Mouse (Mus musculus) MEL (cell line): ENCODE measurements around the gene Tmsb4x.

Source experiments
- CTCF ChIP-seq, 3 experiments: IDR thresholded peaks in 2 of 3; conservative IDR thresholded peaks in 1 of 3; 2 replicates each; pipeline ENCODE4 v1.5.1; 2011 to 2012; ENCODE audit warnings: low read length in 3 of 3, low read depth in 2 of 3, mild to moderate bottlenecking in 2 of 3, improper control_type of control experiment in 1 of 3, inconsistent platforms in 1 of 3, mixed read lengths in 1 of 3, moderate library complexity in 1 of 3; ENCODE audit not compliant: control insufficient read depth in 1 of 3, insufficient read depth in 1 of 3, poor library complexity in 1 of 3, severe bottlenecking in 1 of 3
- KAT2A ChIP-seq: conservative IDR thresholded peaks from 2 replicates; pipeline ENCODE4 v1.6.1; 2012; ENCODE audit warnings: low read depth, low read length, improper control_type of control experiment, inconsistent platforms
- NELFE ChIP-seq: IDR thresholded peaks from 2 replicates; pipeline ENCODE4 v1.6.1; 2011; ENCODE audit warnings: low read depth, low read length, improper control_type of control experiment
- POLR2A ChIP-seq, 2 experiments: IDR thresholded peaks; 2 replicates each; pipeline ENCODE4 v1.6.1; 2011 to 2012; ENCODE audit warnings: low read length in 2 of 2, mild to moderate bottlenecking in 2 of 2, control low read depth in 1 of 2, improper control_type of control experiment in 1 of 2, low read depth in 1 of 2, moderate library complexity in 1 of 2; ENCODE audit not compliant: control insufficient read depth in 1 of 2, insufficient read depth in 1 of 2, poor library complexity in 1 of 2
- RCOR1 ChIP-seq: IDR thresholded peaks from 2 replicates; pipeline ENCODE4 v1.6.1; 2012; ENCODE audit warnings: low read depth, mild to moderate bottlenecking, inconsistent platforms, low read length, improper control_type of control experiment
- TCF12 ChIP-seq: IDR thresholded peaks from 2 replicates; pipeline ENCODE4 v1.6.1; 2014; ENCODE audit warnings: low read depth, mild to moderate bottlenecking, inconsistent platforms, low read length, improper control_type of control experiment, moderate library complexity
- ZMIZ1 ChIP-seq: IDR thresholded peaks from 2 replicates; pipeline ENCODE4 v1.6.1; 2012; ENCODE audit warnings: low read depth, mild to moderate bottlenecking, inconsistent platforms, low read length, improper control_type of control experiment, moderate library complexity

- no peak for TF ChIP-seq POLR2A (IDR thresholded peaks at IDR 0.05; ENCODE audit: control insufficient read depth in 1 of 2, insufficient read depth in 1 of 2, low read depth in 1 of 2, low read length in 2 of 2, poor library complexity in 1 of 2)
- TF ChIP-seq NELFE = no peak
- TF ChIP-seq KAT2A = no peak
- TF ChIP-seq RCOR1 = no peak
- no peak for TF ChIP-seq TCF12
- no peak for TF ChIP-seq CTCF (IDR thresholded peaks at IDR 0.05 in 2 of 3, conservative IDR thresholded peaks at IDR 0.05 in 1 of 3; ENCODE audit: control insufficient read depth in 1 of 3, insufficient read depth in 1 of 3, low read depth in 2 of 3, low read length in 3 of 3, poor library complexity in 1 of 3, severe bottlenecking in 1 of 3)
- no peak for TF ChIP-seq ZMIZ1
Observed at GRCm38 (mm10) chrX:167166051-167166450, 43.1 kb downstream of the Tmsb4x start.
